Mouse (Mus musculus): ENCODE measurements around the gene Itgbl1.

GRCm38 (mm10) chr14:123927903-123928302 is 268.1 kb downstream of the Itgbl1 start:
- TF ChIP-seq CTCF (IDR thresholded peaks at IDR 0.05; ENCODE audit: control insufficient read depth, insufficient read depth, insufficient read length) (no peak), USF1 (IDR thresholded peaks at IDR 0.05; ENCODE audit: low read depth) (no peak)

All from C2C12 (cell line).